Mouse (Mus musculus) megakaryocyte, embryonic 14.5 days (primary cell): ENCODE results near the gene Figla. TPM values are rescaled to one million over a fixed set of nuclear protein-coding genes. Genes with fewer than 3 reads are reported as not detected.
A peak's percentile ranks its signal among the peaks of the same experiment; 100 is the strongest.
"Not testable (repeated sequence)": the region's sequence is repeated elsewhere in the genome, so short reads cannot be mapped to it uniquely, and the experiment has no call there.

Experiments
- H3K27me3 ChIP-seq: replicated peaks from 2 replicates; pipeline ENCODE3; 2012; ENCODE audit warnings: inconsistent platforms
- H3K36me3 ChIP-seq: replicated peaks from 2 replicates; pipeline ENCODE3; 2012; ENCODE audit warnings: low read length, inconsistent platforms, mixed read lengths
- H3K4me1 ChIP-seq: 2 replicates; pipeline ENCODE4 v1.6.1; 2012; ENCODE audit warnings: inconsistent platforms
- H3K4me3 ChIP-seq: replicated peaks from 2 replicates; pipeline ENCODE3; 2012; ENCODE audit warnings: moderate library complexity, mild to moderate bottlenecking, inconsistent platforms
- H3K9me3 ChIP-seq: 2 replicates; pipeline ENCODE4 v1.6.1; 2012; ENCODE audit warnings: inconsistent platforms
- FLI1 ChIP-seq: IDR thresholded peaks from 2 replicates; pipeline ENCODE4 v1.6.1; 2012; ENCODE audit warnings: low read length, inconsistent platforms, mixed read lengths
- GATA1 ChIP-seq: IDR thresholded peaks from 3 replicates; pipeline ENCODE4 v1.6.1; 2012; ENCODE audit warnings: mixed read lengths, low read length, inconsistent platforms, borderline replicate concordance
- polyA plus RNA-seq: library from polyadenylated mRNA; stranded (reverse); fragments of >175 nt; gene quantifications from 2 replicates; pipeline ENCODE4 v1.2.3, GENCODE M21; 2012; ENCODE audit warnings: low replicate concordance; ENCODE audit not compliant: insufficient read depth

Figla gene
- polyA plus RNA-seq, 1 experiment = not detected

DNA sequence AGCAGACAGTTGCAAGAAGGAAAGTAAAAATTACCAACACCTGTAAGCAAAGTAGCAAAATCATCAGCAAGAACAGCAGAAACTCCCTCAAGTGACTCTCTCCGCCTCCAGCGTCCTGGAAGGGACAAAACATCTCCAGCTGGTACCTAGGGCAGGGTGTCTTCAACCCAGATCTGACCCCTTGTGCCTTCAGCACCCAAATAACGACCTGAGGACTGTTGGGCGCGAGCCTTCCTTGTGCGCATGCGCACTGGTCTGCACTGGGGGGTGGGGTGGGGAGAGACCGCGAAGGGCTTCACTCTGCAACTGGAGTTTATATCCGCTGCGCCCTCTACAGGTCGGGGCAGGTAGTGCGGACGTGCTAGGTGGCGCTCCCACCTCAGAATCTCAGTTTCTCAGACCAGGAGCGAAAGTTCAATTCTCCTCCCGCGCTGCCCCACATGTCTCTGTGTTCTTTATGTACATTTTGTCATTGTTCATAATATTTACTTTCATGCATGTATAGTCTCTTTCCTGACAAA, 12.5 kb upstream of the Figla start:
- peaks cover 7% of the 10 kb centered on the region for H3K4me1 ChIP-seq
- no peaks in the 10 kb centered on the region for H3K36me3 ChIP-seq
- H3K4me3 ChIP-seq = no peak overlapping the region
- TF ChIP-seq GATA1 (no peak), FLI1 (no peak)
- H3K27me3 ChIP-seq = peaks cover 12% of the 10 kb centered on the region
- H3K9me3 ChIP-seq = peaks cover 23% of the 10 kb centered on the region

GRCm38 (mm10) chr6:86004271-86005148, 11.5 kb upstream of the Figla start:
- Histone ChIP-seq H3K36me3 (no peaks in the 10 kb centered on the region), H3K9me3 (peaks cover 22% of the 10 kb centered on the region), H3K27me3 (peaks cover 18% of the 10 kb centered on the region), H3K4me3 (peak overlapping the region; percentile 86), H3K4me1 (peaks cover 12% of the 10 kb centered on the region)
- no peak for TF ChIP-seq FLI1
- TF ChIP-seq GATA1 = no peak

DNA sequence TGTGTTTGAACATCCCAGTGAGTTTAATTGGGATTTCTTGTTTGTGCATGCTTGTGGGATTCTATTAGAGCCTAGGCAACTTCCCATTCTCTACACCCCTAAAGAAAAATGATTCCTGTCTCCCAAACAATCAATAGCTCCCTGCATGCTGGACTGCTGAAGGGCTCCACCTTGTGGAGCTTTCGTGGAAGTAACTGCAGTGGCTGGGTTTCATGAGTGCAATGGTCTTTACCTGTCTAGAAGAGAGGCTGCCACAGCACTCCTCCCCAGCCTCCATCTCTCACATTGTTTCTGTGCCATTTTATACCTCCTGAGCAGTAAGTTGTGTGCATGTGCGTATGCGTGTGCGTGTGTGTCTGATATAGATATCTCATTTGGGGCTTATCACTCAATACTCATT, 6.0 kb upstream of the Figla start:
- Histone ChIP-seq H3K9me3 (no peaks in the 10 kb centered on the region), H3K4me3 (no peak overlapping the region), H3K4me1 (peaks cover 5% of the 10 kb centered on the region; the same call in 1 of the 2 replicates), H3K27me3 (peaks cover 45% of the 10 kb centered on the region), H3K36me3 (no peaks in the 10 kb centered on the region)
- no peak for TF ChIP-seq FLI1
- TF ChIP-seq GATA1 = no peak

- H3K9me3 ChIP-seq, H3K36me3 ChIP-seq, H3K4me3 ChIP-seq, H3K4me1 ChIP-seq: not testable (repeated sequence)
- peaks cover 54% of the 10 kb centered on the region for H3K27me3 ChIP-seq
Observed at GRCm38 (mm10) chr6:86014812-86015211, 1.2 kb upstream of the Figla start.

DNA sequence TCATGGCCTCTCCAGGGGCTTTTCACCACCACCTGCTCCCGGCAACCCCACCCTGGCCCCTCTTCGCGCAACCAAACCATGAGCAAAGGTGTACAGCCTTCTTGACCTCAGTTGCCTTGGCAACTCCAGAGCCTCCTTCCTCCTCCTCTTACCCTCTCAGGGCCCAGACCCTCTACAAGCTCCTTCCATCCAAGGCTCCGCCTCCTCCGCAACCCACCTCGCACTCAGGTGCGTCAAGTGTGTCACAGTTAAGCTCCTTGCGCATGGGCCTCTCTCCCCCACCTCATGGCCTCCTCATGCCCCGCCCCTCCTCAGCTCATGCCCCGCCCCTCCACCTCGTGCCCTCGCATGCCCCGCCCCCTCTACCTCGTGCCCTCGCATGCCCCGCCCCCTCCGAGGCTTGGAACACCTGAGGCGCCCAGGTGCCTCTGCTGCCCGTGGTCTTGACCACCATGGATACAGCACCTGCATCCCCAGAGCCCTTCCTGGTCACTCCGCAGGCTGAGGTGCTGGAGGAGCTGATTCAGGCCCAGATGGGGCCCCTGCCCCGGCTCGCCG, 901 bp downstream of the Figla start:
- TF ChIP-seq GATA1 (no peak), FLI1 (no peak)

GRCm38 (mm10) chr6:86019415-86020237, 3.7 kb downstream of the Figla start:
- H3K27me3 ChIP-seq = peaks cover 59% of the 10 kb centered on the region
- TF ChIP-seq FLI1 = no peak
- no peak for TF ChIP-seq GATA1
- no peaks in the 10 kb centered on the region for H3K36me3 ChIP-seq
- H3K4me3 ChIP-seq = no peak overlapping the region
- 0 out of 2 replicates have a peak, but pooled peaks cover under 1% of the 10 kb centered on the region for H3K9me3 ChIP-seq
- peaks cover 16% of the 10 kb centered on the region for H3K4me1 ChIP-seq

More for the DNA sequence above, 901 bp downstream of the Figla start:
- Histone ChIP-seq H3K4me1 (peaks cover 16% of the 10 kb centered on the region), H3K9me3 (no peaks in the 10 kb centered on the region), H3K36me3 (no peaks in the 10 kb centered on the region), H3K27me3 (peaks cover 54% of the 10 kb centered on the region), H3K4me3 (no peak overlapping the region)

- Histone ChIP-seq H3K36me3 (no peaks in the 10 kb centered on the region), H3K9me3 (peaks cover 5% of the 10 kb centered on the region; the same call in 1 of the 2 replicates), H3K4me3 (no peak overlapping the region), H3K27me3 (peaks cover 61% of the 10 kb centered on the region), H3K4me1 (peaks cover 16% of the 10 kb centered on the region)
- TF ChIP-seq GATA1 (no peak), FLI1 (no peak)
Observed at GRCm38 (mm10) chr6:86020948-86021347, 5.0 kb downstream of the Figla start.

- Histone ChIP-seq H3K27me3 (peaks cover 86% of the 10 kb centered on the region), H3K4me1 (peaks cover 7% of the 10 kb centered on the region; the same call in 1 of the 2 replicates), H3K9me3 (peaks cover 5% of the 10 kb centered on the region; the same call in 1 of the 2 replicates), H3K36me3 (no peaks in the 10 kb centered on the region), H3K4me3 (no peak overlapping the region)
- TF ChIP-seq GATA1 (no peak), FLI1 (no peak)
Observed at GRCm38 (mm10) chr6:86026632-86027292, 10.8 kb downstream of the Figla start.

DNA sequence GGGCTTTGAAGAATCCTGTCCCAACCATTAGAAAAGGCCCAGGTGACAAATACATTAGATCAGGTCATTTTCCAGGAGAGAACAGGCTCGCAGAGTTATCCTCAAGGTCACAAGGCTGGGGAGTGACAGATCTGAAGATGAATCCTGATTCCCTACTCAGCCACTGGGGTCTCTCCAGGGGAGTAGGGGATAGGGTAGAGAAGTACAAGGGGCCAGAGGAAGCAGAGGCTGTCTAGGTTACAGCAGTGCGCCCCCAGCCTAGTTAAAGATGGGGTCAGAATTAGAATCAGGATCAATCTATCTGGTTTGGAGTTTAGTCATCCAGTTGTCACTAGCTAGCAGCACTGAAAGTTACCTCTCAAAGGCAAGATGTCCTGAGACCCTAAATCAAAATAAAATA, 12.2 kb downstream of the Figla start:
- Histone ChIP-seq H3K4me3 (no peak overlapping the region), H3K36me3 (no peaks in the 10 kb centered on the region), H3K9me3 (peaks cover 5% of the 10 kb centered on the region; the same call in 1 of the 2 replicates), H3K27me3 (peaks cover 84% of the 10 kb centered on the region), H3K4me1 (peaks cover 7% of the 10 kb centered on the region; the same call in 1 of the 2 replicates)
- TF ChIP-seq FLI1 (no peak), GATA1 (no peak)
